Mouse (Mus musculus) left cerebral cortex, adult 18-20 months (tissue): ENCODE measurements at regions not wholly inside any gene's neighbourhood (a gene's known extent, or its start where the extent isn't known, plus 50 kb on each side); places are given as distances from the start of the nearest gene placed in this dataset.
A peak's percentile ranks its signal among the peaks of the same experiment; 100 is the strongest.

Source experiments
- DNase-seq, 2 experiments: peaks; one replicate each; pipeline ENCODE4 v3.0.0; 2021 to 2022; ENCODE audit warnings: low spot score in 2 of 2, mixed read lengths in 1 of 2

GRCm38 (mm10) chr2:103848923-103849700 is 51.7 kb upstream of the Caprin1 start:
- DNase-seq, result peak; percentile 36 to 56

GRCm38 (mm10) chr2:103849766-103850530 is 52.5 kb upstream of the Caprin1 start:
- no peak for DNase-seq

- DNase-seq, result no peak
These were observed 53.0 kb upstream of the Caprin1 start for GRCm38 (mm10) chr2:103850531-103850816.

- DNase-seq, result no peak
These were observed 53.7 kb upstream of the Caprin1 start for GRCm38 (mm10) chr2:103851171-103851570.

- no peak for DNase-seq
These were observed 63.8 kb upstream of the Caprin1 start for GRCm38 (mm10) chr2:103861226-103861625.

GRCm38 (mm10) chr2:103864254-103864653 is 66.8 kb upstream of the Caprin1 start:
- no peak for DNase-seq

GRCm38 (mm10) chr2:103865319-103866171 is 68.1 kb upstream of the Caprin1 start:
- peak in 1 of 2 experiments; percentile 59 for DNase-seq

GRCm38 (mm10) chr2:103867241-103867957 is 70.0 kb upstream of the Caprin1 start:
- DNase-seq, result no peak

GRCm38 (mm10) chr2:103867958-103868330 is 70.5 kb upstream of the Caprin1 start:
- no peak for DNase-seq

- no peak for DNase-seq
These were observed 71.2 kb upstream of the Caprin1 start for GRCm38 (mm10) chr2:103868655-103869054.

- peak; percentile 77 for DNase-seq
These were observed 74.2 kb upstream of the Caprin1 start for GRCm38 (mm10) chr2:103871522-103872276.

- DNase-seq, result no peak
These were observed 74.8 kb upstream of the Caprin1 start for GRCm38 (mm10) chr2:103872277-103872636.

- no peak for DNase-seq
These were observed 75.9 kb upstream of the Caprin1 start for GRCm38 (mm10) chr2:103873381-103873780.

GRCm38 (mm10) chr2:103874466-103874865 is 77.0 kb upstream of the Caprin1 start:
- DNase-seq, result no peak

GRCm38 (mm10) chr2:103875754-103876153 is 78.3 kb upstream of the Caprin1 start:
- no peak for DNase-seq

GRCm38 (mm10) chr2:103876236-103876635 is 78.8 kb upstream of the Caprin1 start:
- no peak for DNase-seq

- peak; percentile 66 to 84 for DNase-seq
These were observed 76.6 kb upstream of the Lmo2 start for GRCm38 (mm10) chr2:103881026-103881763.

- no peak for DNase-seq
These were observed 72.9 kb upstream of the Lmo2 start for GRCm38 (mm10) chr2:103884926-103885325.

GRCm38 (mm10) chr2:103888023-103888422 is 69.8 kb upstream of the Lmo2 start:
- DNase-seq, result no peak
